Mouse (Mus musculus) retina, adult 2 months (tissue): ENCODE results near the gene Vmn1r193.
"Not testable (repeated sequence)": the region's sequence is repeated elsewhere in the genome, so short reads cannot be mapped to it uniquely, and the experiment has no call there.

Experiments
- DNase-seq: peaks from one replicate; pipeline ENCODE4 v3.0.0-alpha.2; 2012; ENCODE audit warnings: low read depth, low spot score

Vmn1r193 gene

DNA sequence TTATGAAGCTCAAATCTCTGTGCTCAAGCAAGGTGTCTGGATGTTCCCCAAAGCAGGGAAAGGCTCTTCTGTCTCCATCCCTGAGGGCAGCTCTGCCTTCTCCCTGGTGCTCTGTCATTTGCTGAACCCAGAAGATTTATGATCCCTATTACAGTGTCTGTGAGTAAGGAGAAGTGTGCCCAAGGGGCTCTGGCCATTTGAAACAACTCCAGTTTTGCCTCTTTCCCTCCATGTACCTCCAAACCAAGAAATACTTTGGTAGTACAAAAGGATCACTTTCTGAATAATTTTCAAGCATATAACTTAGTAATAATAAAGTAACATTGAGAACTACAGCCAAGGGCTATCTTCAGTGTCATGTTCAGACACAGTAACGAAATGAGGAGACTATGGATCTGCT, at the start of gene Vmn1r193:
Gene Vmn1r193, minus strand, starts transcription at position 101 of the 400 bp plus-strand sequence.
- not testable (repeated sequence) for DNase-seq

DNA sequence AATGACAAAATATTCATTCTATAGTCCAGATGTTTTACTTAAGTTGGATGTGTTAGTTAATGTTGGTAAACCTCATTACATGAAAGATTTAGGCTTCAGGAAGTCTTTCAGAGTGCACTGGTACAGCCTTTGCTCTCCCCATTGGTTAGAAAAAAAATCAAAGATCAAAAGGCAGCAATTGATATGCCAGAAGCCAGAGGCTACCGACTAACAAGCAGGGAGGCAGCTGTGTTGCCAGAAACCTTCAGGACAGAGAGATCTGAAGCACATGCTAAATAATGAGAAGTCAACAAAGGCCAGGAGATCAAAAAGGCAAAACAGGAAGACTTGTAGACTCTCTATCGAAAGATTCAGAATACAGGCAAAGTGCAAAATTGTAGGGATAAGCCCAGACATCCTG, 48.8 kb upstream of the Vmn1r193 start:
- DNase-seq, result no peak

DNA sequence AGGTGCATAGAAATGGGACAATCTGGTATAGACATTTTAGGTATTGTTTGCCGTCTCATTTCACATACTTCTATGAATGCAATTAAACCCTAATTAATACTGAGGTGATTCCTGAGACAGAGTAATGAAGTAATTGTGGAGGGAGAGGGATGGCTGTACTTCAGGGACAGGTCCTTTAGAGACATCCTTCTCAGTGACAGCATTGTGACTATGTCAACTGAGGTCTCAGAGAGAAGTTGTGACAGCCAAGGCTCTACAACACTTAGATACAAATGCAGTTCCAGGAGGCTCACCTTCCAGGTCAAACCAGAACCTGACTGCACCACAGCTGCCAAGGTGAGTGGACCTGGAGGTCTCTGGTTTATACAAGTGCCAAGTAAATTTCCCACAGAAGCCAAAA, 47.3 kb upstream of the Vmn1r193 start, which contains the start of gene Vmn1r195:
Gene Vmn1r195, plus strand, starts transcription at position 301 of the 400 bp plus-strand sequence.
- DNase-seq, result not testable (repeated sequence)

DNA sequence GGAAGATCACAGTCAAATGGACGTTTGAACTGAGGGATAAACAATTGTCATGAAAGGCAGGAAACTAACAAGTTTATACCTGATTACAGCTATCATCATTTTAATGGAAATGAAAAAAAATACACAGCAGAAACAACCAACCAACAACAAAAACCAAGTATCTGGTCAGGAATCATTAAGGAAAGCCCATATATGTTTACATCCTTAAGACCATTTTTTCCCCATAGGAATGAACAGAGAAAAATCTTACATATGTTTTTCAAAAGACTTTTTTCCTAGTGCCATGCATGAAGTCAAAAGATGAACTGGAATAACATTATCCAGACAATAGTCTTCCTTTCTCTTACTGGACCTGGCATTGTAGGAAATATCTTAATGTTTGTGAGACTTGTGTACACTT, 21.0 kb upstream of the Vmn1r193 start, which contains the start of gene Vmn1r194:
Gene Vmn1r194, plus strand, starts transcription at position 301 of the 400 bp plus-strand sequence.
- DNase-seq, result no peak

DNA sequence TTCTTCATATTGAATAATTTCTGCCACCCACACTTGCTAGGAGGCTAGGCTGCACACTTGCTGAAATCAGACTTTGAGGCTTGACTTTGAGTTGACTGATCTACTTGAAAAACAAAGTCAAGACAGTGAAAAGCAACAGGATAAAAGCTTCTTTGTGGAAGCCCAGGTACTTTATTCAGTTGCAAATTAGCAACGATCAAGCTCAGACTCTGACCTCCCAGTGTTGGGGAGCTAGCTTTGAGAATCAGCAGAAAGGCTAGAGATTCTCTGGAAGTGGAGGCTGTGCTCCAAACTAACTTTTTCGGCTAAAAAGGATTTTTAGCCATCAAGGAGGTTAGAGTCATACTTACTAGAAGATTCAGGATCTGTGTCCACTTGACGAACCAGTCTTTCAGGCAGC, 30.2 kb downstream of the Vmn1r193 start:
- DNase-seq, result not testable (repeated sequence)

DNA sequence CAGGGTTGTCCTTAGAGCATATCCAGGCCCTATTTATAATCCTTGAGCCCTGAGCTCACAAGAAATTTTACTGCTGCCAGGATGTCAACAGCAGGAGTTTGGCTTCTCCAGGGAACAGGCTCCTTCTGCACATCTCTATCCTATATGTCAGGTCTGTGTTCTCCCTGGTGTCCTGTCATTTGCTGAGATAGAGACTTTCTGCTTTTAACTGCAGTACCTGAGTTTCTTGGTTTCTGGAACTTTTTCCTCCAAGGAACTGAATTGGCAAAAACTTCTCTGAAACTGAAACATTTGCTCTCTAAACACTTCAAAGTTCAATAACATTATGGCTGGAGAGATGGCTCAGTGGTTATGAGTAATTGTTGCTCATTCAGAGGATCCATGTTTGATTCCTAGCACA, 31.9 kb downstream of the Vmn1r193 start, which contains the start of gene Vmn1r192:
Gene Vmn1r192, minus strand, starts transcription at position 101 of the 400 bp plus-strand sequence.
- DNase-seq, result no peak

DNA sequence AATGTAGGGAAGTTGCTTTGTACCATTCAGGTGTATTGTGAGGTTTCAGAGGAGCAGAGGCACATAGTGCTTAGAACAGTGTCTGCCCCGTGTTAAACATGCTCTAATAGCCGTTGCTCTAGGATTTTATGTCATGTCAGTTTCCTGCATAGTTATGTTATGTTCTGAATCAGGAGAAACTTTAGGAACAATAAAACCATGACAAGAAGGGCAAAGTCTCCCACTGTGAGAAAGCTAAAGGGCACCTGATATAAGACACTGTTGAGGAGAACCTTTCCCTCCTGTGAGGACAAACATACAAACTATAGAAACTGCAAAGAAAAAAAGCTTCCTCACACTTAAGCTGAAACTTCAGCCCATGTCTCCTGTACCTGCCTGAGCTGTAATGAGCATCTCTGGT, 32.6 kb downstream of the Vmn1r193 start:
- no peak for DNase-seq

DNA sequence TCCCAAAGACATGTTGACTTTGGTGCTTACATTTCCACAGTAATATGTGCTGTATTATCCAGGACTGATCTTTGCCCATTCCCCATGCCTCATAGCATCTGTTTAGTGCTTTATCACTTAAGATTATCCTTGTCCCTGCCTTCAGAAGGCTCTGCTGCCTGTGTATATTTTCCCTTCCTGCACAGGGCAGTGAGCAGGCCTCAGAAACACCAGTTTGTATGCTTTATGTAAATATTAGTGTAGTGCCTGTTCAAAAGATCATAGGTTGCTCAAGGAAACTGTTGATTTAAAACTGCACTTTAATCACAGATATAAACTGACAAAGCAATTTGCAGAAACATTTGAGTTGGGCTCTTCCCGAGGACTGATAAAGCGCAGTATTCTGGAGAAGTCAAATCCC, 33.6 kb downstream of the Vmn1r193 start:
- no peak for DNase-seq

DNA sequence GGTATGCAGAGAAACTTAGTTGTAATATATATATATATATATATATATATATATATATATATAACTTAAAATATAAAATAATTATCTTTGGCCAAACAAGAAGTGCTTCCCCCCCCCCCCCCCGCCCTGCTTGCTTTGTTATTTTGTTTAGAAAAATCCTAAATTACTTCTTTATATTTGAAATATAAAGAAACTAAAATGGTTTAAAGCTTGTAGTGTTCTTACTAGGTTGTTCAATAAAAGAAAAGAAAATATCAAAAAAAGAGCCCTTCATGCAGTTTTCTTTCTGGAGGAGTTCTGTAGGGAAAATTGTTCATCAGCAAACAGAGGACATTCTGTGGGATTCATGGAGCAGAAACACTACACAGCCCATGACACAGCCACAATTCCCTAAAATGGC, 39.1 kb downstream of the Vmn1r193 start, which contains the start of gene Vmn1r191:
Gene Vmn1r191, minus strand, starts transcription at position 101 of the 400 bp plus-strand sequence.
- no peak for DNase-seq

DNA sequence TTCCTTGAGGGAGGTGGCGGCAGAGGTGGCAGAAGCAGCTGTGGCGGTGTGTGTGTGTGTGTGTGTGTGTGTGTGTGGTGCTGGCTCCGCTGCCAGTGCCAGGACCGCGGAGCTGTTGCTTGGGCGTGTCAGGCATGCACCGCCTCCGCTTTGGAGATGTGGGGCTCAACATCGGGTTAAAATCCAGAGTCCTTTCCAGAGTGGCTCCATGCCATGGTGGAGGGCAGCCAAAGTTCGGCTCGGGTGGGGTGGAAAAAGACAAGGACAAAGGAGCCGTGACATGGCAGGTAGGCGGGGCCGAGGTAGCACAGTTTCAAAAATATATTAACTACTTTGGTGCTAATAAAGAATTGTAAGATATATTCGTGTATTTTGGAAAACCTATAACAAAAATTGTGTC, 54.5 kb downstream of the Vmn1r193 start:
- no peak for DNase-seq
